Mouse (Mus musculus): ENCODE data around the gene Gdi2.
"Not testable (repeated sequence)": the region's sequence is repeated elsewhere in the genome, so short reads cannot be mapped to it uniquely, and the experiment has no call there.

The Gdi2 gene

GRCm38 (mm10) chr13:3537594-3538222 lies at the start of gene Gdi2:
Gdi2 (plus strand) TSS chr13:3538063.
- peak; percentile 98 for DNase-seq (ENCODE audit: low spot score)

GRCm38 (mm10) chr13:3495526-3495925 lies 42.3 kb upstream of the Gdi2 start:
- no peak for DNase-seq (ENCODE audit: low spot score)

GRCm38 (mm10) chr13:3501014-3501413 lies 36.8 kb upstream of the Gdi2 start:
- not testable (repeated sequence) for DNase-seq (ENCODE audit: low spot score)

- peak; percentile 14 for DNase-seq (ENCODE audit: low spot score)
Measured at GRCm38 (mm10) chr13:3515351-3515750, 22.5 kb upstream of the Gdi2 start.

GRCm38 (mm10) chr13:3519357-3519756 lies 18.5 kb upstream of the Gdi2 start:
- not testable (repeated sequence) for DNase-seq (ENCODE audit: low spot score)

GRCm38 (mm10) chr13:3519994-3520393 lies 17.9 kb upstream of the Gdi2 start:
- not testable (repeated sequence) for DNase-seq (ENCODE audit: low spot score)

GRCm38 (mm10) chr13:3523459-3523858 lies 14.4 kb upstream of the Gdi2 start:
- DNase-seq (ENCODE audit: low spot score), result no peak

GRCm38 (mm10) chr13:3523946-3524345 lies 13.9 kb upstream of the Gdi2 start:
- DNase-seq (ENCODE audit: low spot score), result no peak

- no peak for DNase-seq (ENCODE audit: low spot score)
Measured at GRCm38 (mm10) chr13:3525611-3526051, 12.2 kb upstream of the Gdi2 start.

- DNase-seq (ENCODE audit: low spot score), result no peak
Measured at GRCm38 (mm10) chr13:3526328-3526727, 11.5 kb upstream of the Gdi2 start.

GRCm38 (mm10) chr13:3530451-3530850 lies 7.4 kb upstream of the Gdi2 start:
- no peak for DNase-seq (ENCODE audit: low spot score)

- DNase-seq (ENCODE audit: low spot score), result not testable (repeated sequence)
Measured at GRCm38 (mm10) chr13:3531176-3531575, 6.7 kb upstream of the Gdi2 start.

GRCm38 (mm10) chr13:3531692-3532320 lies 6.1 kb upstream of the Gdi2 start:
- no peak for DNase-seq (ENCODE audit: low spot score)

- DNase-seq (ENCODE audit: low spot score), result no peak
Measured at GRCm38 (mm10) chr13:3532451-3532850, 5.4 kb upstream of the Gdi2 start.

- no peak for DNase-seq (ENCODE audit: low spot score)
Measured at GRCm38 (mm10) chr13:3534146-3534545, 3.7 kb upstream of the Gdi2 start.

GRCm38 (mm10) chr13:3538223-3538968 lies 533 bp downstream of the Gdi2 start:
- DNase-seq (ENCODE audit: low spot score), result peak; percentile 70

- DNase-seq (ENCODE audit: low spot score), result peak; percentile 48
Measured at GRCm38 (mm10) chr13:3538969-3539562, 1.2 kb downstream of the Gdi2 start.

GRCm38 (mm10) chr13:3540166-3540565 lies 2.3 kb downstream of the Gdi2 start:
- DNase-seq (ENCODE audit: low spot score), result no peak

- no peak for DNase-seq (ENCODE audit: low spot score)
Measured at GRCm38 (mm10) chr13:3541159-3541782, 3.4 kb downstream of the Gdi2 start.

GRCm38 (mm10) chr13:3544077-3544874 lies 6.4 kb downstream of the Gdi2 start:
- DNase-seq (ENCODE audit: low spot score), result no peak

- DNase-seq (ENCODE audit: low spot score), result no peak
Measured at GRCm38 (mm10) chr13:3544925-3545324, 7.1 kb downstream of the Gdi2 start.
